In the genomic region with DNA sequence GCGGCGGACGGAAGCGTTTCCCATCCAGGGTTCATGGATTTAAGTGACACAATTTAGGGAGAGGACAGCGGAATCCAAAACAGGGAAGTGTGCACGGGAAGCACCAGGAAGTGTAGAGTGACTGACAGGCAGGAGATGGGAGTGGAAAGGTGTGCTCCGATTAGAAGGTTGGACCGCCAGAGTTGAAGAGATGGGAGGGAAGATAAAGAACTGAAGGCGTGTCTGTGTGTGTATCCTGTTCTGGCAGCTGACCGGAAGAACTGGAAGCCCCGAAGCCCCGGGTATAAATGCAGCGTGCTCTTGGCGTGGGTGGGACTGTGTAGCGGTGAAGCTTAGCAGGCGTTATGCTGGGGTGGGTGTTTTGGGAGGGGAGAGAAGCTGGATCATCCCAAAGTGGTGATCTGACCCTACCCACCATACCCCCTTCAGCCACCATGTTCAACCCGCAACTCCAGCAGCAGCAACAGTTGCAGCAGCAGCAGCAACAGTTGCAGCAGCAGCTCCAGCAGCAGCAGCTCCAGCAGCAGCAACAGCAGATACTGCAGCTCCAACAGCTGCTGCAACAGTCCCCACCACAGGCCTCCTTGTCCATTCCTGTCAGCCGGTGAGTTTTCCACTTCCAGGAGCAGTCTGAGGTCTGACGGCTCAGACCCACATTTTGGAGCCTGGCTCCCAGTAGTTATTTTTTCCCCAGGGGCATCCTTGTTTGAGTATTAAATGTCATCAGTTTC, we compare ENCODE assay signal across 8 mouse cellular contexts. TPM values are rescaled to one million over a fixed set of nuclear protein-coding genes. Genes with fewer than 3 reads are reported as not detected.
DNase-seq lines count a peak whose midpoint lies in the region; ATAC-seq and TF ChIP-seq lines count a peak whose summit lies in the region.

No protein-coding gene starts in this region.

- intact Hi-C loops in heart, postnatal 25 days (cut with DNase I) = loop anchor here (2.0 to 5.0 kb wide), 2 partner anchors 17 to 34 kb away; a partner anchor contains a TSS
- intact Hi-C loops in left cerebral cortex, postnatal 4 days (cut with DNase I) = no loop called here

- TF ChIP-seq CTCF in bone marrow, adult 2 months (IDR thresholded peaks at IDR 0.05; ENCODE audit: control insufficient read depth, insufficient read depth, low read length) = no peak

- H3K9ac ChIP-seq in heart, embryonic 12.5 days = peak overlapping the region; percentile 76
- peak overlapping the region; percentile 77 for H3K9ac ChIP-seq in limb, embryonic 12.5 days (replicated peaks)
- H3K9ac ChIP-seq in midbrain, embryonic 11.5 days (ENCODE audit: low read length) = peak overlapping the region; percentile 93

- H3K27me3 ChIP-seq in heart, embryonic 12.5 days (replicated peaks) = no peaks in the 10 kb centered on the region
- peaks cover 14% of the 10 kb centered on the region for H3K27me3 ChIP-seq in limb, embryonic 12.5 days
- H3K27me3 ChIP-seq in midbrain, embryonic 11.5 days (ENCODE audit: control insufficient read depth, insufficient read depth, low read length) = peaks cover 7% of the 10 kb centered on the region; the same call in 1 of the 2 replicates

- H3K36me3 ChIP-seq in heart, embryonic 12.5 days = peaks cover 40% of the 10 kb centered on the region
- H3K36me3 ChIP-seq in limb, embryonic 12.5 days = peaks cover 44% of the 10 kb centered on the region
- peaks cover 7% of the 10 kb centered on the region for H3K36me3 ChIP-seq in midbrain, embryonic 11.5 days (ENCODE audit: control insufficient read depth, insufficient read depth, low read length)

- peak; percentile 22; the same call in 1 of the 2 replicates for ATAC-seq in heart, embryonic 12.5 days (ENCODE audit: insufficient number of reproducible peaks, low FRiP score)
- peak; percentile 51 for ATAC-seq in granulocyte monocyte progenitor cell, adult 5-6 weeks (replicated peaks; ENCODE audit: poor library complexity, severe bottlenecking)
- ATAC-seq in limb, embryonic 12.5 days (ENCODE audit: insufficient number of reproducible peaks, insufficient read depth, low FRiP score, low TSS enrichment, low read depth) = peak; percentile 24; the same call in 1 of the 2 replicates
- ATAC-seq in midbrain, embryonic 11.5 days (ENCODE audit: low FRiP score) = peak; percentile 31; the same call in 1 of the 2 replicates

- H3K4me1 ChIP-seq in heart, embryonic 12.5 days (replicated peaks) = peaks cover 22% of the 10 kb centered on the region
- no peaks in the 10 kb centered on the region; the same call in 1 of the 2 replicates for H3K4me1 ChIP-seq in bone marrow, adult 2 months (ENCODE audit: control insufficient read depth, insufficient read depth, low read length)
- peaks cover 25% of the 10 kb centered on the region for H3K4me1 ChIP-seq in limb, embryonic 12.5 days (replicated peaks)
- H3K4me1 ChIP-seq in midbrain, embryonic 11.5 days (ENCODE audit: control insufficient read depth, insufficient read depth, low read length) = peaks cover 13% of the 10 kb centered on the region

- no peaks in the 10 kb centered on the region for H3K9me3 ChIP-seq in heart, embryonic 12.5 days (replicated peaks)
- no peaks in the 10 kb centered on the region for H3K9me3 ChIP-seq in limb, embryonic 12.5 days
- no peaks in the 10 kb centered on the region for H3K9me3 ChIP-seq in midbrain, embryonic 11.5 days (ENCODE audit: control insufficient read depth, low read length)

- no peak for TF ChIP-seq POLR2A in bone marrow, adult 2 months (IDR thresholded peaks at IDR 0.05; ENCODE audit: borderline replicate concordance, control insufficient read depth, low read depth, low read length)

- no peak for DNase-seq in heart, postnatal 25 days (ENCODE audit: low spot score)
- DNase-seq in midbrain, embryonic 11.5 days (ENCODE audit: low spot score, missing footprints) = peak; percentile 89
- no peak for DNase-seq in left cerebral cortex, postnatal 4 days
- DNase-seq in retina, postnatal 1 day = no peak

- H3K4me3 ChIP-seq in heart, embryonic 12.5 days = peak overlapping the region; percentile 83
- H3K4me3 ChIP-seq in bone marrow, adult 2 months (replicated peaks; ENCODE audit: control insufficient read depth, low read depth, low read length) = peak overlapping the region; percentile 83
- H3K4me3 ChIP-seq in limb, embryonic 12.5 days (replicated peaks) = peak overlapping the region; percentile 59
- H3K4me3 ChIP-seq in midbrain, embryonic 11.5 days (ENCODE audit: low read depth, low read length) = peak overlapping the region; percentile 79

- H3K27ac ChIP-seq in heart, embryonic 12.5 days (ENCODE audit: poor library complexity, severe bottlenecking) = peak overlapping the region; percentile 87
- peak overlapping the region; percentile 92 for H3K27ac ChIP-seq in bone marrow, adult 2 months (ENCODE audit: control insufficient read depth, insufficient read depth, low read depth, low read length, poor library complexity)
- peak overlapping the region; percentile 84 for H3K27ac ChIP-seq in limb, embryonic 12.5 days
- peak overlapping the region; percentile 64 for H3K27ac ChIP-seq in midbrain, embryonic 11.5 days (ENCODE audit: low read depth, low read length)

- H3K4me2 ChIP-seq in heart, embryonic 12.5 days = peak overlapping the region; percentile 90
- H3K4me2 ChIP-seq in limb, embryonic 12.5 days = peak overlapping the region; percentile 81
- H3K4me2 ChIP-seq in midbrain, embryonic 11.5 days = peak overlapping the region; percentile 90

- 7% methylated on average over 19 of the region's 19 CpGs for WGBS in heart, embryonic 12.5 days
- 7% methylated on average over 19 of the region's 19 CpGs for WGBS in bone marrow, adult 2 months
- WGBS in limb, embryonic 12.5 days = 10% methylated on average over 19 of the region's 19 CpGs
- WGBS in midbrain, embryonic 11.5 days = 12% methylated on average over 19 of the region's 19 CpGs

RNA-seq across cellular contexts. Expression of a gene that starts 10.4 kb away (rescaled TPM):
- 6.2 and 7.6 TPM in 2 replicates for polyA plus RNA-seq in heart, embryonic 12.5 days (2016; fragmentation: Nextera tagmentation; extraction: Ambion mirVana)
- 1 to 10 TPM; 5.0 to 5.2 TPM for total RNA-seq in heart, postnatal 25 days (2021)
- 1.4 and 1.9 TPM in 2 replicates for polyA plus RNA-seq in bone marrow, adult 2 months (2011; ENCODE audit: insufficient read depth, insufficient read length, low replicate concordance, missing spikeins)
- total RNA-seq in granulocyte monocyte progenitor cell, adult 5-6 weeks (2014; fragmentation: Nextera tagmentation) = 0.85 TPM in 1 of 2 replicates, not detected in the other
- total RNA-seq in granulocyte monocyte progenitor cell, adult 5-6 weeks (2017) = not detected in 2 replicates
- polyA plus RNA-seq in limb, embryonic 12.5 days (2016; fragmentation: Nextera tagmentation; extraction: Ambion mirVana) = 38.8 and 46.8 TPM in 2 replicates
- polyA plus RNA-seq in midbrain, embryonic 11.5 days (2014; fragmentation: Nextera tagmentation; extraction: Ambion mirVana) = 12.9 and 13.8 TPM in 2 replicates
- total RNA-seq in left cerebral cortex, postnatal 4 days (2021) = 100 to 1,000 TPM; 241 to 308 TPM

RNA-seq across cellular contexts. Expression of a gene that starts 11.4 kb away (rescaled TPM):
- 40.5 and 42.2 TPM in 2 replicates for polyA plus RNA-seq in heart, embryonic 12.5 days (2016; fragmentation: Nextera tagmentation; extraction: Ambion mirVana)
- 10 to 100 TPM; 25.6 to 32.2 TPM for total RNA-seq in heart, postnatal 25 days (2021)
- polyA plus RNA-seq in bone marrow, adult 2 months (2011; ENCODE audit: insufficient read depth, insufficient read length, low replicate concordance, missing spikeins) = 71.7 and 127 TPM in 2 replicates
- total RNA-seq in granulocyte monocyte progenitor cell, adult 5-6 weeks (2014; fragmentation: Nextera tagmentation) = 80.5 and 92.0 TPM in 2 replicates
- 50.8 and 52.0 TPM in 2 replicates for total RNA-seq in granulocyte monocyte progenitor cell, adult 5-6 weeks (2017)
- polyA plus RNA-seq in limb, embryonic 12.5 days (2016; fragmentation: Nextera tagmentation; extraction: Ambion mirVana) = 55.4 and 62.1 TPM in 2 replicates
- 43.1 and 46.9 TPM in 2 replicates for polyA plus RNA-seq in midbrain, embryonic 11.5 days (2014; fragmentation: Nextera tagmentation; extraction: Ambion mirVana)
- total RNA-seq in left cerebral cortex, postnatal 4 days (2021) = 100 to 1,000 TPM in 1 of 2 experiments, 10 to 100 TPM in 1; 87.7 to 101 TPM

RNA-seq across cellular contexts. Expression of a gene that starts 18.2 kb away (rescaled TPM):
- polyA plus RNA-seq in heart, embryonic 12.5 days (2016; fragmentation: Nextera tagmentation; extraction: Ambion mirVana) = 48.2 and 48.9 TPM in 2 replicates
- total RNA-seq in heart, postnatal 25 days (2021) = 10 to 100 TPM; 47.7 to 49.6 TPM
- polyA plus RNA-seq in bone marrow, adult 2 months (2011; ENCODE audit: insufficient read depth, insufficient read length, low replicate concordance, missing spikeins) = 28.0 and 39.6 TPM in 2 replicates
- total RNA-seq in granulocyte monocyte progenitor cell, adult 5-6 weeks (2014; fragmentation: Nextera tagmentation) = 11.7 and 20.7 TPM in 2 replicates
- total RNA-seq in granulocyte monocyte progenitor cell, adult 5-6 weeks (2017) = 5.5 and 11.2 TPM in 2 replicates
- 44.3 and 45.8 TPM in 2 replicates for polyA plus RNA-seq in limb, embryonic 12.5 days (2016; fragmentation: Nextera tagmentation; extraction: Ambion mirVana)
- 46.4 and 49.4 TPM in 2 replicates for polyA plus RNA-seq in midbrain, embryonic 11.5 days (2014; fragmentation: Nextera tagmentation; extraction: Ambion mirVana)
- total RNA-seq in left cerebral cortex, postnatal 4 days (2021) = 100 to 1,000 TPM; 101 to 110 TPM

RNA-seq across cellular contexts. Expression of a gene that starts 24.5 kb away (rescaled TPM):
- 0.14 and 0.38 TPM in 2 replicates for polyA plus RNA-seq in heart, embryonic 12.5 days (2016; fragmentation: Nextera tagmentation; extraction: Ambion mirVana)
- total RNA-seq in heart, postnatal 25 days (2021) = 1 to 10 TPM; 3.1 to 3.6 TPM
- 436 and 1,079 TPM in 2 replicates for polyA plus RNA-seq in bone marrow, adult 2 months (2011; ENCODE audit: insufficient read depth, insufficient read length, low replicate concordance, missing spikeins)
- total RNA-seq in granulocyte monocyte progenitor cell, adult 5-6 weeks (2014; fragmentation: Nextera tagmentation) = 24.8 and 50.9 TPM in 2 replicates
- total RNA-seq in granulocyte monocyte progenitor cell, adult 5-6 weeks (2017) = 51.1 and 62.2 TPM in 2 replicates
- polyA plus RNA-seq in limb, embryonic 12.5 days (2016; fragmentation: Nextera tagmentation; extraction: Ambion mirVana) = 0.95 TPM in 1 of 2 replicates, not detected in the other
- polyA plus RNA-seq in midbrain, embryonic 11.5 days (2014; fragmentation: Nextera tagmentation; extraction: Ambion mirVana) = 0.30 TPM in 1 of 2 replicates, not detected in the other
- 1 to 10 TPM; 1.9 TPM for total RNA-seq in left cerebral cortex, postnatal 4 days (2021)

RNA-seq across cellular contexts. Expression of a gene that starts 32.2 kb away (rescaled TPM):
- 39.9 and 44.9 TPM in 2 replicates for polyA plus RNA-seq in heart, embryonic 12.5 days (2016; fragmentation: Nextera tagmentation; extraction: Ambion mirVana)
- 10 to 100 TPM; 78.1 to 81.2 TPM for total RNA-seq in heart, postnatal 25 days (2021)
- 3.6 and 15.0 TPM in 2 replicates for polyA plus RNA-seq in bone marrow, adult 2 months (2011; ENCODE audit: insufficient read depth, insufficient read length, low replicate concordance, missing spikeins)
- 17.8 and 32.2 TPM in 2 replicates for total RNA-seq in granulocyte monocyte progenitor cell, adult 5-6 weeks (2014; fragmentation: Nextera tagmentation)
- 15.2 and 23.4 TPM in 2 replicates for total RNA-seq in granulocyte monocyte progenitor cell, adult 5-6 weeks (2017)
- polyA plus RNA-seq in limb, embryonic 12.5 days (2016; fragmentation: Nextera tagmentation; extraction: Ambion mirVana) = 32.2 and 36.7 TPM in 2 replicates
- polyA plus RNA-seq in midbrain, embryonic 11.5 days (2014; fragmentation: Nextera tagmentation; extraction: Ambion mirVana) = 24.7 and 25.4 TPM in 2 replicates
- total RNA-seq in left cerebral cortex, postnatal 4 days (2021) = 10 to 100 TPM; 44.9 to 48.1 TPM
